Mouse (Mus musculus) layer of hippocampus, adult 8-10 months (tissue): Measurements from ENCODE around the gene Gstm3. TPM values are rescaled to one million over a fixed set of nuclear protein-coding genes. Genes with fewer than 3 reads are reported as not detected.
"Not testable (repeated sequence)": the region's sequence is repeated elsewhere in the genome, so short reads cannot be mapped to it uniquely, and the experiment has no call there.

ENCODE experiments used
- DNase-seq, 2 experiments: peaks; one replicate each; pipeline ENCODE4 v3.0.0; 2022; ENCODE audit warnings: low spot score in 2 of 2
- total RNA-seq, 4 experiments: library from RNA; stranded (reverse); gene quantifications; 2 replicates each; pipeline ENCODE4 v1.2.4; 2022

The Gstm3 gene
- not detected for total RNA-seq

- DNase-seq, result no peak
Measured at GRCm38 (mm10) chr3:107968724-107969395, at the start of gene Gstm3. TSS of gene Gstm3 (minus strand) at chr3:107969283.

GRCm38 (mm10) chr3:108018190-108018820 is 49.2 kb upstream of the Gstm3 start:
- DNase-seq, result no peak

GRCm38 (mm10) chr3:108017473-108018189 is 48.5 kb upstream of the Gstm3 start, which contains the start of gene Gstm1:
TSS of gene Gstm1 (minus strand) at chr3:108017973.
- peak; percentile 91 to 94 for DNase-seq

- not testable (repeated sequence) for DNase-seq
Measured at GRCm38 (mm10) chr3:108016468-108016867, 47.4 kb upstream of the Gstm3 start.

DNA sequence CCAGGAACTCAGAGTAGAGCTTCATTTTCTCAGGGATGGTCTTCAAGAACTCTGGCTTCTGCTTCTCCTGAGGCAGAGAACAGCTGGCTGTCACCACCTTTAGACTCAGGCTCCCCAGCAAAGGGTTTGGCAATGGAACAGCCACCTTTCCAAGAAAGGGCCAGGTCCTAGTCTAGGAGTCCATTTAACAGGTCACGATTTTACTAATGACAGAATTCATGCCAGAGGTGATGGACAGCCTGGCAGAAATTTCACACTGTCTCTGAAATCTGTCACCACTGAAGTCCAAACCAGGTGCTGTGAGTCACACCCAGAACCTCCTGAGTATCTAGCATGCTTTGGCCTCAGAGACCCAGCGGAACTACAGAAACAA is 45.9 kb upstream of the Gstm3 start:
- DNase-seq, result no peak

DNA sequence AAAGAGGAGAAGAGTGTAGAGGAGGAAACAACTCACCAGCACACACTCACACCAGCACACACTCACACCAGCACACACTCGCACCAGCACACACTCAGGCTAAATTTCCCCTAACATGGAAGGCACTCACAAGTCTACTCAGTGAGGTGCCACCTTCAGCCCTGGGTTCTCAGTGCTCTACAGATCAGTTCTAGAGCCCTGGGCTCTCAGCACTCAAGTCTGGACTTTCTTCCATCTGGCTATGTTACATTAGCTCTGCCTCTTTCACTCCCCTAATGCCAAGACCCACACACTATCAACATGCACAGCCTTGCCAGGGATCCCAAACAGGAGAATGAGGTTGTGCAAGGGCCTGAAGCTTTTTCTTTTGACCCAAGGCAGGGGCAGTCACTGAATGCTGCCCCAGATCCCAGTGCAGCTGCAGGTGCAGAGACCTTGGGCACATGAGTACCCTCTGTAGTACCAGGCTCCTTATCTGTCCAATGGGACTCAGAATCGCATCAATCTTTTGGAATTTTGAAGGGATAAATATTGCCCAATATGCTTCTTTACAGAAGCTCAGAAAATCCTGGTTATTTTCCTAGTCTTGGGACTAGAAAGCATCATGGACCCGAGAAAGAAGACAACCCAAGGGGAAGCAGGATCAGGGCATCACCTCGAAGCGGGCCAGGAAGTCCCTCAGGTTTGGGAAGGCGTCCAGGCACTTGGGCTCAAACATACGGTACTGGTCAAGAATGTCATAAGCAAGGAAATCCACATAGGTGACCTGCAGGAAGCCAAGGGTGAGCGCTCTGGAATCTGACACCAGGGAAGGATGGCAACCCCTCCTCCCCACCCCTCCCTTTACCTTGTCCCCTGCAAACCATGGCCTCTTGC is 45.3 kb upstream of the Gstm3 start:
- no peak for DNase-seq

GRCm38 (mm10) chr3:108013331-108013871 is 44.3 kb upstream of the Gstm3 start:
- peak; percentile 71 to 74 for DNase-seq

- no peak for DNase-seq
Measured at GRCm38 (mm10) chr3:108011558-108011957, 42.5 kb upstream of the Gstm3 start.

GRCm38 (mm10) chr3:108010286-108010685 is 41.2 kb upstream of the Gstm3 start:
- DNase-seq, result peak; percentile 45 to 61

DNA sequence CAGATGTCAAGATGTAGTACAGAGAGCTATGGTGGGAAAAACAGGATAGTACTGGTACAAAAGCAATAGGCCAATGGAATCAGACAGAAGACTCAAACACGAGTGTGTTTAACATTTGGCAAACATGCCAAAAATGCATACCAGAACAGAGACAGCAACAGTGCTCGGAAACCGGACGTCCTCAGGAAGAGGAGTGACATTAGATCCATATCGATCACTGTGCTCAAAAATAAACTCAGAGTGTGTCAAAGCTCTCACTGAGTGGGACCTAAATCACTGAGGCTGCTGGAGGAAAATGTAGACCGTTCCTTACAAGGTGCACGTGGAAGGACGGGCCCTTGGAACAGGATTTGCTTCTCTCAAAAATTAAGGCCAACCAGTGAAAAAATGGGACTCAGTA is 32.9 kb upstream of the Gstm3 start:
- DNase-seq, result no peak

DNA sequence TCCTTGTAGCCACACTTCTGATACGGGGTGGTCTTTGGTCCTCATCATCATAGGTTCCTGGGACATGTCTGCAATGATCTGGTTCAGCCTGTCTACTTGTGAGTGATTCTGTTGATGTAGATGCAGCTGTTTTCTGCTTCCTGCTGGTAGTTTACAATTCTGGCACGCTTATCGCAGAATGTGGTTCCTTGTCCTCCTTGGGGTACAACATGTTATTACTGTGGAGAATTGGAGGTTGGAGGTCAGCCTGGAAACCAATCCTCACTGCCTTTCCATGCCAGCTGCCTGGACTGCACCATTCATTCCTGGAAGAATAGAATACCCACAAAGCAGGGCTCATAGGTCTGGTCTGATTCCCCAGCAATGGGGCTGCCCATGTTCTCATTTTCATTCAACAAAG is 30.4 kb upstream of the Gstm3 start:
- no peak for DNase-seq

DNA sequence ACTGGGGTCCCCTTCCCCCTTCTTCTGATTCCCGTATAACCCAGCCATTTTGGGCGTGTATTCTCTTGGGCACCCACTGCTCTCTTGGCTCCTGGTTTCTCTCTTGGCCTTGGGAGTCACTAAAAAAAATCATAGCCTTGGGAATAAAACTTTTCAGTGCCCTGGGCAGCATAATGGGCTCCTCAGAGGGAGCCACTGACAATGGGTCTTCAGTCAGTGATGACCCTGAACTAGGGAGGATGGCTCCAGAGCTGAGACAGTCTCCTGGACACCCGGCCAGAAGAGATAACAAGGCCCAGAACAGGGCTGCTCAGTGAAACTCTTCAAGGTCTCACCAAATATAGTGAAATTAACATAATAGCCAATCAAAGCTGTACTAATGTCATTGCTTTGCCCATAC is 29.5 kb upstream of the Gstm3 start:
- no peak for DNase-seq

DNA sequence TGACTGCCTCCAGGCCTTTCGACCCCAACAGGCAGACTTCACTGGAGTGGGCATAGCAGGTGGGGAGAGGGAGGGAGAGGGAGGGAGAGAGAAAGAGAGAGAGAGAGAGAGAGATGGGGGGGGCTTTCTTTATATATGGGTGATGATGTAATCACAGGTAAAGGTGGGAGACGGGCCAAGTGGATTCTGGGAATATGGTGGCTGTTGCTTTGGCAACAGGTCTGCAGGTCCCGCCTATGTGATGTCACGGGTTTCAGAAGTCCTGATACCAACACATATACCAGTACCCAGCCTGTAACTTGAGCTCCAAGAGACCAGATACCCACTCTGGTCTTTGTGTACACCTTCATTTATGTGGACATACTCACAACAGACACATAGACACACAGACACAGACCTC is 27.5 kb upstream of the Gstm3 start:
- no peak for DNase-seq

- not testable (repeated sequence) for DNase-seq
Measured at GRCm38 (mm10) chr3:107995974-107996373, 26.9 kb upstream of the Gstm3 start.

DNA sequence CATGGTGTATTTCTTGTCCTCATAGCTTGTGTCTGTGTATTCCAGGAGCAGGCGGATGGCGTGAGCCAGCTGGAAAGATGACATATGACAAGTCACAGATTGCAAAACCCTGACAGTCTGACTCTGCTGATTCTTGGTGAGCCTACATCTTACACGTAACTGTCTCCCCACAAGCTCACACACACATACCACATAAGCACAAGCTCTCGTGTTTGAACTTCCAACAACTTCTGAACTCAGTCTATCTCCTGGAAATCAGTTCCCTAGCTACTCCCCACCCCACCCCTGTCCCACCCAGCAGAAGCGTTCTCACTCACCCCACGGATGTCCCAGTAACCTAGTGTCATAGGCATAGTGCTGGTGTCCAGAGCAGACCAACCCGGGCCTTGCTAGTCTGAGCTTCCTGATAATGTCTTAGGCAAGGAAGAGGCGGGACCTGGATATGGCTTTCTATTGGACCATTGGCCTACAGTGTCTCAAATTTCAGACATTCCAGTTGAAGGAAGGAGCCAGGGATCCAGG is 17.0 kb upstream of the Gstm3 start, which contains the start of gene Gstm2:
Gene Gstm2, minus strand, starts transcription at position 413 of the 522 bp plus-strand sequence.
- DNase-seq, result peak; percentile 28 to 47

- not testable (repeated sequence) for DNase-seq
Measured at GRCm38 (mm10) chr3:107985141-107985540, 16.1 kb upstream of the Gstm3 start.

- DNase-seq, result no peak
Measured at GRCm38 (mm10) chr3:107984471-107984870, 15.4 kb upstream of the Gstm3 start.

DNA sequence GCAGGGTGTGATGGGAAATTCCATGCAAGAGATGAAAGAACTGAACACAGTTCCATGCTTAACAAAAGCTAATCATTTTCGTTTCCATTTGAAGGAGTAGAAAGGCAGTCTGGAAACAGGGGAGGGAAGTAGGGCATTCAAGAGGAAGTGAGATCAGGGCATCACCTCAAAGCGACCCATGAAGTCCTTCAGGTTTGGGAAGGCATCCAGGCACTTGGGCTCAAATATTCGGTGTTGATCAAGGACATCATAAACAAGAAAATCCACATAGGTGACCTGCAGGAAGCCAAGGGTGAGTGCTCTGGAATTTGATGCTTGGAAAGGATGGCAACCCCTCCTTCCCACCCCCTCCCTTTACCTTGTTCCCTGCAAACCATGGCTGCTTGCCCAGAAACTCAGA is 14.7 kb upstream of the Gstm3 start:
- no peak for DNase-seq

GRCm38 (mm10) chr3:107982726-107983125 is 13.6 kb upstream of the Gstm3 start:
- no peak for DNase-seq

GRCm38 (mm10) chr3:107981261-107981660 is 12.2 kb upstream of the Gstm3 start:
- DNase-seq, result no peak

- no peak for DNase-seq
Measured at GRCm38 (mm10) chr3:107977691-107978090, 8.6 kb upstream of the Gstm3 start.
